11 mouse cellular contexts compared by ENCODE assay signal in the genomic region with DNA sequence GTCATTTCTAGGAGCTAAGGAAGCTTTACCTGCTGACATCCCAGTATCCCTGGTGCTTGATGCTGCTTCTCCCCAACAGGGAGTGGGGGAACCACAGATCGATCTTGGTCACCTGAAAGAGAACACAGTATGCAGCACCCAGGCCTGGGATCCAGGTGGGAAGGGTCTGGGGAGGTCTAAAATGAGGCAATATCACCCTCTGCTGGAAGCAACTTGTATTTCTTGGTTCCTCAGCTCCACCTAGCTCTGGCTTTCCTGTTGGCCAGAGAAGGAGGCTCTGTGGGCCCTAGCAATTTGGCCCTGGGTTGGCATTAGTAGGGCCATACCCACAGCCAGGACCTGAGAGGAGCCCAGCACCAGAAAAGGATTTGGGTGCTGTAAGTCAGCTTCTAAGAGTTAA. TPM values are rescaled to one million over a fixed set of nuclear protein-coding genes. Genes with fewer than 3 reads are reported as not detected.
DNase-seq lines count a peak whose midpoint lies in the region; ATAC-seq and TF ChIP-seq lines count a peak whose summit lies in the region.
"Had no signal": no experiment of that assay in that cellular context is flagged by ENCODE, and none has a peak within 500 bp of the region (broad histone marks: within the 10 kb centered on the region; RNA-seq: fewer than 3 reads in every experiment).

No protein-coding gene starts in this region.

- no peaks in the 10 kb centered on the region for H3K9me3 ChIP-seq in intestine, postnatal 0 days (ENCODE audit: control insufficient read depth)
- no peaks in the 10 kb centered on the region for H3K9me3 ChIP-seq in intestine, embryonic 16.5 days (ENCODE audit: control insufficient read depth, low read length)
- H3K9me3 ChIP-seq in stomach, postnatal 0 days (ENCODE audit: control insufficient read depth, low read length), result no peaks in the 10 kb centered on the region
- no peaks in the 10 kb centered on the region for H3K9me3 ChIP-seq in heart, embryonic 10.5 days

- H3K4me3 ChIP-seq in intestine, postnatal 0 days (ENCODE audit: low read depth, low read length), result no peak overlapping the region
- no peak overlapping the region for H3K4me3 ChIP-seq in intestine, embryonic 16.5 days (ENCODE audit: low read length)
- no peak overlapping the region for H3K4me3 ChIP-seq in thymus, adult 2 months (ENCODE audit: control insufficient read depth, insufficient read depth, low read length)
- no peak overlapping the region for H3K4me3 ChIP-seq in stomach, postnatal 0 days (ENCODE audit: low read depth, low read length)
- H3K4me3 ChIP-seq in heart, embryonic 10.5 days, result no peak overlapping the region

- no peak overlapping the region for H3K9ac ChIP-seq in intestine, postnatal 0 days (ENCODE audit: low read depth, low read length)
- H3K9ac ChIP-seq in intestine, embryonic 16.5 days (ENCODE audit: low read depth, low read length), result no peak overlapping the region
- H3K9ac ChIP-seq in stomach, postnatal 0 days (ENCODE audit: low read length), result no peak overlapping the region

- no peaks in the 10 kb centered on the region for H3K4me1 ChIP-seq in intestine, postnatal 0 days (replicated peaks; ENCODE audit: control insufficient read depth, insufficient read depth, low read length)
- H3K4me1 ChIP-seq in intestine, embryonic 16.5 days (ENCODE audit: control insufficient read depth, insufficient read depth, low read length), result no peaks in the 10 kb centered on the region
- H3K4me1 ChIP-seq in thymus, adult 2 months (replicated peaks; ENCODE audit: control insufficient read depth, insufficient read depth, low read length), result no peaks in the 10 kb centered on the region
- no peaks in the 10 kb centered on the region for H3K4me1 ChIP-seq in stomach, postnatal 0 days (replicated peaks; ENCODE audit: control insufficient read depth, insufficient read depth)
- H3K4me1 ChIP-seq in heart, embryonic 10.5 days, result no peaks in the 10 kb centered on the region

- no peaks in the 10 kb centered on the region for H3K27me3 ChIP-seq in intestine, postnatal 0 days (replicated peaks; ENCODE audit: control insufficient read depth, insufficient read depth, low read length)
- H3K27me3 ChIP-seq in intestine, embryonic 16.5 days (replicated peaks; ENCODE audit: control insufficient read depth, insufficient read depth, low read length), result 0 out of 2 replicates have a peak, but pooled peaks cover 5% of the 10 kb centered on the region
- H3K27me3 ChIP-seq in thymus, adult 2 months (ENCODE audit: control insufficient read depth, insufficient read depth, low read length), result no peaks in the 10 kb centered on the region
- no peaks in the 10 kb centered on the region for H3K27me3 ChIP-seq in stomach, postnatal 0 days (ENCODE audit: control insufficient read depth, insufficient read depth, low read length)
- peaks cover 28% of the 10 kb centered on the region; the same call in 1 of the 2 replicates for H3K27me3 ChIP-seq in heart, embryonic 10.5 days (ENCODE audit: insufficient read depth, poor library complexity, severe bottlenecking)

- peak; percentile 55 for TF ChIP-seq CTCF in intestine, postnatal 0 days (IDR thresholded peaks at IDR 0.05; ENCODE audit: low read depth)
- no peak for TF ChIP-seq CTCF in thymus, adult 2 months (IDR thresholded peaks at IDR 0.05; ENCODE audit: borderline replicate concordance, control insufficient read depth, extremely low read depth, insufficient read depth, low read length, poor library complexity)
- peak; percentile 65 for TF ChIP-seq CTCF in stomach, postnatal 0 days (IDR thresholded peaks at IDR 0.05; ENCODE audit: low read depth)

- no peak overlapping the region for H3K4me2 ChIP-seq in intestine, postnatal 0 days (replicated peaks; ENCODE audit: low read depth)
- H3K4me2 ChIP-seq in intestine, embryonic 16.5 days (ENCODE audit: low read depth, low read length), result no peak overlapping the region
- no peak overlapping the region for H3K4me2 ChIP-seq in stomach, postnatal 0 days (replicated peaks; ENCODE audit: low read depth)

- no peak for TF ChIP-seq POLR2A in thymus, adult 2 months (IDR thresholded peaks at IDR 0.05; ENCODE audit: control insufficient read depth, extremely low read depth, insufficient read depth, low read length, poor library complexity)

- no peak for TF ChIP-seq EP300 in stomach, postnatal 0 days (optimal IDR thresholded peaks at IDR 0.05)

- ATAC-seq in intestine, postnatal 0 days, result no peak
- ATAC-seq in intestine, embryonic 16.5 days, result no peak
- ATAC-seq in stomach, postnatal 0 days (ENCODE audit: low FRiP score, low TSS enrichment), result no peak

- 67% methylated on average over 1 of the region's 1 CpGs for WGBS in intestine, postnatal 0 days
- 42% methylated on average over 1 of the region's 1 CpGs for WGBS in intestine, embryonic 16.5 days
- WGBS in thymus, adult 2 months, result 47% methylated on average over 1 of the region's 1 CpGs
- WGBS in stomach, postnatal 0 days, result 33% methylated on average over 1 of the region's 1 CpGs
- WGBS in heart, embryonic 10.5 days, result 44% methylated on average over 1 of the region's 1 CpGs

- intact Hi-C loops in heart, postnatal 25 days (cut with DNase I), result no loop called here

- DNase-seq in thymus, adult 2 months, result peak; percentile 10
- DNase-seq in thymus, postnatal 36 days, result no peak
- DNase-seq in embryo, embryonic 11.5 days (ENCODE audit: low read depth, low spot score), result peak; percentile 8
- no peak for DNase-seq in stomach, postnatal 0 days (ENCODE audit: low spot score)
- no peak for DNase-seq in heart, embryonic 10.5 days (ENCODE audit: low spot score)
- no peak for DNase-seq in heart, postnatal 25 days (ENCODE audit: low spot score)

- H3K27ac ChIP-seq in intestine, postnatal 0 days (ENCODE audit: low read depth, low read length), result no peak overlapping the region
- no peak overlapping the region for H3K27ac ChIP-seq in intestine, embryonic 16.5 days (ENCODE audit: low read length)
- no peak overlapping the region for H3K27ac ChIP-seq in thymus, adult 2 months (ENCODE audit: control insufficient read depth, insufficient read depth, low read length)
- H3K27ac ChIP-seq in stomach, postnatal 0 days (replicated peaks), result no peak overlapping the region
- no peak overlapping the region for H3K27ac ChIP-seq in heart, embryonic 10.5 days

- no peaks in the 10 kb centered on the region for H3K36me3 ChIP-seq in intestine, postnatal 0 days (ENCODE audit: control insufficient read depth, insufficient read depth)
- no peaks in the 10 kb centered on the region for H3K36me3 ChIP-seq in intestine, embryonic 16.5 days (ENCODE audit: control insufficient read depth, insufficient read depth, low read length)
- H3K36me3 ChIP-seq in thymus, adult 2 months (ENCODE audit: control insufficient read depth, insufficient read depth, low read length), result no peaks in the 10 kb centered on the region
- H3K36me3 ChIP-seq in stomach, postnatal 0 days (ENCODE audit: control insufficient read depth, insufficient read depth, low read length), result no peaks in the 10 kb centered on the region
- no peaks in the 10 kb centered on the region for H3K36me3 ChIP-seq in heart, embryonic 10.5 days

RNA-seq across cellular contexts. Expression of gene 8030474K03Rik, which starts 24.7 kb away (rescaled TPM):
- polyA plus RNA-seq in intestine, postnatal 0 days (2015; fragmentation: Nextera tagmentation; extraction: Ambion mirVana), result not detected in 2 replicates
- polyA plus RNA-seq in intestine, embryonic 16.5 days (2015; fragmentation: Nextera tagmentation; extraction: Ambion mirVana), result 0.26 TPM in 1 of 2 replicates, not detected in the other
- polyA plus RNA-seq in thymus, adult 2 months (2012; rRNA removed), result 0.11 and 0.20 TPM in 2 replicates
- polyA plus RNA-seq in stomach, postnatal 0 days (2015; fragmentation: Nextera tagmentation; extraction: Ambion mirVana), result not detected in 2 replicates
- polyA plus RNA-seq in heart, embryonic 10.5 days (2016; fragmentation: Nextera tagmentation; extraction: Ambion mirVana), result 0.21 and 0.32 TPM in 2 replicates
- total RNA-seq in heart, postnatal 25 days (2021), result not detected
- total RNA-seq: layer of hippocampus, adult 8-10 months had no signal
- polyA plus RNA-seq: frontal cortex, adult 2 months had no signal

RNA-seq across cellular contexts. Expression of gene Gm4779, which starts 24.9 kb away (rescaled TPM):
- not detected in 2 replicates for polyA plus RNA-seq in intestine, postnatal 0 days (2015; fragmentation: Nextera tagmentation; extraction: Ambion mirVana)
- polyA plus RNA-seq in intestine, embryonic 16.5 days (2015; fragmentation: Nextera tagmentation; extraction: Ambion mirVana), result 0.16 TPM in 1 of 2 replicates, not detected in the other
- polyA plus RNA-seq in thymus, adult 2 months (2012; rRNA removed), result 0.09 and 0.30 TPM in 2 replicates
- polyA plus RNA-seq in stomach, postnatal 0 days (2015; fragmentation: Nextera tagmentation; extraction: Ambion mirVana), result not detected in 2 replicates
- 0.19 and 0.33 TPM in 2 replicates for polyA plus RNA-seq in heart, embryonic 10.5 days (2016; fragmentation: Nextera tagmentation; extraction: Ambion mirVana)
- not detected for total RNA-seq in heart, postnatal 25 days (2021)
- polyA plus RNA-seq: stomach, embryonic 16.5 days had no signal

RNA-seq across cellular contexts. Expression of gene Nhsl2, which starts 30.0 kb away (rescaled TPM):
- polyA plus RNA-seq in intestine, postnatal 0 days (2015; fragmentation: Nextera tagmentation; extraction: Ambion mirVana), result 1.3 TPM in 2 replicates
- 5.4 and 6.9 TPM in 2 replicates for polyA plus RNA-seq in intestine, embryonic 16.5 days (2015; fragmentation: Nextera tagmentation; extraction: Ambion mirVana)
- polyA plus RNA-seq in thymus, adult 2 months (2012; rRNA removed), result 0.81 and 1.4 TPM in 2 replicates
- polyA plus RNA-seq in stomach, postnatal 0 days (2015; fragmentation: Nextera tagmentation; extraction: Ambion mirVana), result 2.2 TPM in 2 replicates
- polyA plus RNA-seq in heart, embryonic 10.5 days (2016; fragmentation: Nextera tagmentation; extraction: Ambion mirVana), result 30.5 and 33.7 TPM in 2 replicates
- 1 to 10 TPM; 3.3 to 3.4 TPM for total RNA-seq in heart, postnatal 25 days (2021)

Comparison
In these comparisons a context has a peak if more than half of its experiments do, and no peak if none do; other contexts are left out.
1. DNase-seq: peak in thymus, adult 2 months (single experiment) and embryo, embryonic 11.5 days (single experiment); none in thymus, postnatal 36 days (0 of 2), stomach, postnatal 0 days (single experiment), heart, embryonic 10.5 days (single experiment) and heart, postnatal 25 days (single experiment).